Mouse (Mus musculus) megakaryocyte-erythroid progenitor cell, adult 5-6 weeks (primary cell): ENCODE measurements around the gene Grik5. TPM values are rescaled to one million over a fixed set of nuclear protein-coding genes. Genes with fewer than 3 reads are reported as not detected.

Experiments
- ATAC-seq: replicated peaks from 2 replicates; pipeline ENCODE4 v1.8.0; 2016; ENCODE audit warnings: mild to moderate bottlenecking, inconsistent platforms; ENCODE audit not compliant: severe bottlenecking, poor library complexity, low FRiP score, low TSS enrichment
- total RNA-seq, 2 experiments: library from RNA; stranded (forward) in 1 of 2; stranded (reverse) in 1 of 2; fragments of 200-1000, 215-1000 nt in 1 of 2; fragments of >200 nt in 1 of 2; fragmentation: Nextera tagmentation in 1 of 2; gene quantifications; 2 replicates each; pipeline ENCODE4 v1.2.3; 2014 to 2017

The Grik5 gene
- total RNA-seq, 2 experiments from 2014 or later, result 0.23 to 31.7 TPM

DNA sequence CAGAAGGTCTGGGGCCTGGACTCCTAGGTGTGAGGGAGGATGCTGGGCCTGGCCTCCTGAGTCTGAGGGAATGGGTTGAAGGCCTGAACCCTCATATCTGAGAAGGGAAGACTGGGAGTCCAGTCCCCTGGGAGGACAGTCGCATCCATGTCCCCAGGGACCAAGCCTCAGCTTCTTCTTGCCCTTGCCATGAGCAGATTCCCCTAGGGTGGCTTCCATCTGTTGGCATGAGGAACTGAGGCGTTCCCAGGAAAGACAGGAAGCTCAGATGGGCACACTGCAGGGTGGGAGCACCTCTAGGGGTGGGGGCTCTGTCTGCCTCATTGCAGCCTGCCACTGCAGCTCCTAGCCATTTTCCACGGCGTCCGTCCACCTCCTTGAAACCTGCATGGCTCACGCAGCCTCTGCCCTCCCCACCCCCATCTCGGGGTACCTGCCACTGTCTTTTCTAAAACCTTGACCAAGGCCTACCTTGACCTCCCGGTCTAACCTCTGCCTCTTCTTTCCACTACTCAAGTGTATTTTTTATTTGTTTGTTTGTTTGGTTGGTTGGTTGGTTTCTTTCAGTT is 68.2 kb downstream of the Grik5 start:
- no peak for ATAC-seq

DNA sequence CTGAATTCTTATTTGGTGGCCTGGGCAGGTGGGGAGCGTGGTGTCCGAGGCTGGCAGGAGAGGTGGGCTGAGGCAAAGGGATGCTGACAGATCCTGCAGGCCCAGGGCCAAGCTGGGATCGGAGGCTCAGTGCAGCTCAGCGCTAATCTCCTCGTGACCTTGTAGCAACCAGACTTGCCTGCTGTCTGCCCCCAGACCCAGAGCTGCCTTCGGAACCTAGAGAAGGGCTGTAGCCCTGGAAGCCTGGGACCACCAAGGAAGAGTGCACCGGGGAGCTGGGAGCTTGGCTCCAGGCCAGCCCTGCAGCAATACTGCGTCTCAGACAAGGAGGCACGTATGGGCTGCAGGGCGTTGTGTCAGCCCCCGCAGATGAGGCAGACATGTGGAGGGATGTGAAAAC is 68.9 kb downstream of the Grik5 start:
- ATAC-seq, result no peak

DNA sequence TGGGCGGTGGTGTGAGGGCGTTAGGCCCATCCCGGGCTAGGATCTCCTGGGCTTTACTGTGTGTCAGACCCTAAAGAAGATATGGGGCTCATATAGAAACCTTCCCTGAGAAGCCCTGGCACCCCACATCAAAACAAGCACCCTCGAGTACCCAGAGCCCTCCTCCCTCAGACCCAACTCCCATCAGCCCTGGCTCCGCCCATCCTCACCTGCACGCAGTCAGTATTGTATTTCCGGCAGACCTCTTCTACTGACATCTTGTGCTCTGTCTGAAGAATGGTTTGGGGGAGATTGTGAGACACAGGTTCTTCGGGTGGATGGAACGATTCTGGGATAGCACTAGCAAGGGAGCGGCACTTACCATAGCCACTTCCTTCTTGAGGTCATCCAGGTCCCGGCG is 71.4 kb downstream of the Grik5 start:
- ATAC-seq, result no peak

DNA sequence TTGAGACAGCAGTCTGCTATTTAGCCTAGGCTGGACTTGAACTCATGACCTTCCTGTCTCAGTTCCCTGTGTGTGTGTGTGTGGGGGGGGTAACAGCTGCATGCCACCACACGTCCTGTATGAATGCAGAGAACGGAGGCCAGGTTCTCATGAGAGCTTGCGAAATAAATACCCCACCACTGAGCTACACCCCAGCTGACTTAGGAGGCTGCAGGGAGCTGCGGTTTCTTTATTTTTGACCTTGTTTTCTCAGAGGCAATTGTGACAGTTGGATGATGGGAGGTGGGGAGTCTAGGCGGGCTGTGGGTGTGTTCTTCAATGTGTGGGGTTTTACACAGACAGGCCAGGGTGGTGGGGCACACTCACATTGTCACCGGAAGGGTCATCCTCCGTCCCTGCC is 71.9 kb downstream of the Grik5 start:
- ATAC-seq, result no peak

DNA sequence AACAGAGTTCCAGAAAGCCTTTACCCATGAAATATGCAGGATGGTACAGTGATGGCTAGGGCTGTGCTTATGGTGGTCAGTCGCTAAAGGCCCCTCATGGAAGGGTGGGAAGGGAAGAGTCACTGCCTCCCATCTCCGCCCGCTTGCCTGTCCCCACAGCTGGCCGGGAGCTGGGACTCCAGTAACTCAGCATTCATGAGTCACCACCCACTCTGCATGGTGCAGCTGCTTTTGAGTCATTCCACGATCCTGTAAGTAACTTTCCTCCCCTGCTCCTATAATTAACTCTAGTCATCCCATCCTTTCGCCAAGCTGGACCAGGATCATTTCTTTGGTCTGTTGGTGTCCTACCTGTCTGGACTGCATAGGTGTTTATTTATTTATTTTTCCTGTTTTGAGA is 79.1 kb downstream of the Grik5 start:
- no peak for ATAC-seq

DNA sequence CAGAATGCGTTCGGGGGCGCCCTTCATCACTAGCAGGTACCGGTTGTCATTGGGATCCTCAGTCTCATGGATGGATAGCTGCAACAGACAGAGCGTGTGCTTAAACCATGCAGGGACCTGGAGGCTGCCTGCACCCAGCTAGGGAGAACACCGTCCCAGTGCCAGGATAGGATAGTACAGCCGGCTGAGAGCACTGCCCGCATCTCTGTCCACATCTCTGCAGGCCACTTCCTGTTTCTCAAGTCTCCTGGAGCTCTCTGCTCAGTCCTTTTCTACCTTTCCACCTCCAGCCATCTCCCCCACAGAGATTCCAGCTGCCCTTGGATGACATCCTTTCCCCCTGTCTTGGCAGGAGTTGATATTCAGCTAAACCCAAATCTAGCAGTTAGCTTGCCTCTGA is 81.7 kb downstream of the Grik5 start:
- ATAC-seq, result no peak

DNA sequence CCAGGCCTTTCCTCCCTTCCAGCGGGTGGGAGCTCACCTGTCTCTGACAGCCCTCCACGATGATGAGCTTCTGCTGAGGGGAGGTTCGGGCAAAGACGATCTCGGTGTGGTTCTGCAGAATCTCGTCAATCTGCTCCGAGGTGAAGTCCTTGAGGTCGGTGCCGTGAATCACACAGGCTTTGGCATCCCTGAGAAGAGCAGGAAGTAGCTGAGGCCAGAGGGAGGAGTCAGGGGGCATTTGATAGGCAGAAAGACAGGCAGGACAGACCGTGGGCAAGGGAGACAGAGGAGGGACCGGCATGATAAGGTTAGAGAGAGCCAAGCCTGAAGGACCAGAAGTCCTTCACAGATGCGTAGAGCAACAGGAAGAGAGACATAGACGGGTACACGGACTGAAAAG is 84.2 kb downstream of the Grik5 start:
- ATAC-seq, result no peak

DNA sequence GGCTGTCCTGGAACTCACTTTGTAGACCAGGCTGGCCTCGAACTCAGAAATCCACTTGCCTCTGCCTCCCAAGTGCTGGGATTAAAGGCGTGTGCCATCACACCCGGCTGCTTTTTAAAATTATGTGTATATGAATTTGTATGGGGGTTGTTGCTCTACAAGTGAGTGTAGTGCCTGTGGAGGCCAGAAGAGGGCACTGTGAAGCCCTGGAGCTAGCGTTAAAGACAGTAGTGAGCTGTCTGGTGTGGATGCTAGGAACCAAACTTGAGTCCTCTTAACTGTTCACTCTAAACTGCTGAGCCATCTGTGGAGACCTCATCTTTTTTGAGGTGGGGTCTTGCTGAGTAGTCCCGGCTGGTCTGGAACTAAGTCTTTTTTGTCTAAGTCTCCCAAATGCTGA is 86.3 kb downstream of the Grik5 start:
- ATAC-seq, result no peak

DNA sequence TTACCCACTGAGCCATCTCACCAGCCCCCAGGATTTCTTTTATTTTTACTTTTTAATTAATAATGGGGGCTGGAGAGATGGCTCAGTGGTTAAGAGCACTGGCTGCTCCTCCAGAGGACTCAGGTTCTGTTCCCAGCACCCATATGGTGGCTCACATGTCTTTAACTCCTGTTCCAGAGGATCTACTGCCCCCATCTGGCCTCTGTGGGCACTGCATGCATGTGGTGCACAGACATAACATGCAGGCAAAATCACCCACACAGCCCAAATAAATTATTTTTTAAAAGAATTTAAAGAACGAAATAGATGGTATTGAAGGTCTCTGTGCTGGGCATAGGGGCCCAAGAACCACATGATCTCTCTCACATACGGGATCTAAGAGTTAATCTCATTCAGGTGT is 87.8 kb downstream of the Grik5 start:
- no peak for ATAC-seq

DNA sequence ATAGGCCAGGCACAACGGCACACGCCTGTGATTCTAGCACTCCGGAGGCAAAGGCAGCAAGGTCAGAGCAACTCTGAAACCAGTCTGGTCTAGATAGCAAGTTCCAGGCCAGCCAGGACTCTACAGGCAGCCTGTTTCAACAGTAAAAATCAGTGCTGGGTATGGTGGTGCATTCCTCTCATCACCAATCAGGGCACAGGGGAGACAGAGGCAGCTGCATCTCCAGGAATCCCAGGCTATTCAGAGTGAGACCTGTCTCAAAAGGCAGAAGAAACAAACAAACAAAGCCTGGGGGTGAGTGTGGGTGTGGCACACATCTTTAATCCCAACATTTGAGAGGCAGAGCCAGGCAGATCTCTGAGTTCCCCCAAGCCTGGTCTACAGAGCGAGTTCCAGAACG is 88.8 kb downstream of the Grik5 start:
- ATAC-seq, result no peak

DNA sequence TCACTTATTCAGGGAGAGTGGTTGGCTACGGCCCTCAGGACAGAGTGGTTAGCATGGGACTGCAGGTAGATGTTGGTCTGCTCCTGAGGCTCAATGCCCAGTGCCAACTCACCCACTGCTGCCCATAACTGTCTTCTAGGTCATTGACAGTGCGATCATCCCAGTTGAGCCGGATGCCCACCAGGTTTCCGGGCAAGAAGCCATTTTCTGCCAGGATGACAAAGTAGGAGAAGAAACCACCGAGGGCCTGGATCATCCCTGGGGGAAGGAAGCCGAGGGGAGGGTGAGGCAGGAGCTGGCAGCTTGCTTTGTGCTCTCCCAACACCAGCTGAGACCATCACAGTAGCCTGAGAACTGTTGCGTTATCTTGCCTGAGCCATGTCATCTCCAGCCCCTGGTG is 91.7 kb downstream of the Grik5 start:
- ATAC-seq, result no peak

DNA sequence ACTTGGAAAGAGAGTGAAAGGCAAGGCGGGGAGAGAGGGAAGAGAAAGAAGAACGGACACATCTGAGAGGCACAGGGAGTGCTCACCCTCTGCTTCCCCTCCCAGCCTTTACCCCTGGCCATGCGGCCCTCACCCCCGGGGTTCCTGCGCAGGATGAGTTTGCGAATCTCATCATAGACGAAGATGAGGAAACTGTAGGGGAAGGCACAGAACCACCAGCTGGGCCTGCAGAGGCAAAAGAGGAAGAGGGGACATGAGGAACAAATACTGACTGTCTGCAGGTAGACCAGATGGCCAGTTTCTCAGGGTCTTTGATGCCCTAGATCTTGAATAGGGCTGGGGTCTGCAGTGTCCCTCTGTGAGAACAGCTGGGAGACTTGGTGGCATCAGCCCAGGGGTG is 93.4 kb downstream of the Grik5 start:
- no peak for ATAC-seq

DNA sequence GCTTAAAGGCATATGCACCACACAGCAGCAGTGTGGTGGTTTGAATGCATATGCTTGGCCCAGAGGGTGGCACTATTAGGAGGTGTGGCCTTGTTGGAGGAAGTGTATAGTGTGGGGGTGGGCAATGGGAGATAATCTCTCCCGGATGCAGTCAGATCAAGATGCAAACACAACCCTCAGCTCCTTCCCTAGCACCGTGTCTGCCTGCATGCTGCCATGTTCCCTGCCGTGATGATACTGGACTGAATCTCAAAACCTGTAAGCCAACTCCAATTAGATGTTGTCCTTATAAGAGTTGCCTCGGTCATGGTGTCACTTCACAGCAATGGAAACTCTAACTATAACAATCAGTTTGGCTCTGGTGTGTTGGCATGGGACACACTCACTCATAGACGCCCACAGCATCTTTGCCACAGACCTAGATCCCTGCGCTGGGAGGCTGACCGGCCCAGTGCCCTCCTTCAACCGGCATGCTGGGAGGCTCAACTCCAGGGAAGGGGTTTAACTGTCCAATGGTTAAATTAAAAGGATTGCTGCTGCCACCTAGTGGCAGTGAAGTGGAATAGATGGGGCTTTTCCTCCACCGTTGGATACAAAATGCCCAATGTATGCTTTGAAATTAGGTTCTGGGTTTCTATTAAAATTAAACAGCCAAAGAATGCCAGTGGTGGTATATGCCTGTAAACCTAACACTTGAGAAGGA is 97.1 kb downstream of the Grik5 start:
- ATAC-seq, result peak; percentile 21

DNA sequence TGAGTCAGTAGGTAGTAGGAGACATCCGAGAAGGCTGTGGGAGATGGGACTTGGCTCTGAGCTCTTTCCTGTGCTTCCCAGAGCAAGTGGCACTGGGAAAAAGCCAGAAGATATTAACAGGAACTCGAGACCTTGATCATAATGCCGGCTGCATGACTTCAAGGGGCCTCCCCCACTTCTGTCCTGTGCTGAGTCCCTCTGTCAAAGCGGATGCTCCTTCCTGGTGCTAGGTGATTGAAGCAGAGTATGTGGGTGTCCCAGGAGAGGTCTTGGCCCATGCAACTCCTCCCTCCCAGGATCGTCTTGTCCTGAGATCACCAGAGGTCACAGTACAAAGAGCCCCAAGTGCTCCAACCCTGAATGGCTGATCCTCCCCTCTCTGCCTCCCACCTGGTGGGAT is 98.2 kb downstream of the Grik5 start:
- ATAC-seq, result no peak

DNA sequence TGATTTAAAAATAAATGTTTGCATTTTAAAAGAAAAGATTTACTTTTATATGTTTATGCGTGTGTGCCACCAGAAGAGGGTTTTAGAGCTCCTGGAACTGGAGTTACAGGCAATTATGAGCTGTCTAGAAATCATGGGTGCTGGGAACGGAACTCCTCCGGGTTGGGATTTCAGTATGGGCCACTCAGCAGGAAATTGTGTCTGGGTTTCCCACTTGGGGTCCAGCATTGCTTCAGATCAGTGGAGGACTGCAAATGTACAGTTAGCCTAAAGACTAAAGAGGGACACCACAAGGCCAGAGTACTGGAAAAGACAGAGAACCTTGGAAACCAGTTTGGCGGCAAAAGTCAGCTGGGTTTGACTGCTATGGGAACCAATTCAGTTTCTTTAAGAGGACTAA is 98.9 kb downstream of the Grik5 start:
- no peak for ATAC-seq

DNA sequence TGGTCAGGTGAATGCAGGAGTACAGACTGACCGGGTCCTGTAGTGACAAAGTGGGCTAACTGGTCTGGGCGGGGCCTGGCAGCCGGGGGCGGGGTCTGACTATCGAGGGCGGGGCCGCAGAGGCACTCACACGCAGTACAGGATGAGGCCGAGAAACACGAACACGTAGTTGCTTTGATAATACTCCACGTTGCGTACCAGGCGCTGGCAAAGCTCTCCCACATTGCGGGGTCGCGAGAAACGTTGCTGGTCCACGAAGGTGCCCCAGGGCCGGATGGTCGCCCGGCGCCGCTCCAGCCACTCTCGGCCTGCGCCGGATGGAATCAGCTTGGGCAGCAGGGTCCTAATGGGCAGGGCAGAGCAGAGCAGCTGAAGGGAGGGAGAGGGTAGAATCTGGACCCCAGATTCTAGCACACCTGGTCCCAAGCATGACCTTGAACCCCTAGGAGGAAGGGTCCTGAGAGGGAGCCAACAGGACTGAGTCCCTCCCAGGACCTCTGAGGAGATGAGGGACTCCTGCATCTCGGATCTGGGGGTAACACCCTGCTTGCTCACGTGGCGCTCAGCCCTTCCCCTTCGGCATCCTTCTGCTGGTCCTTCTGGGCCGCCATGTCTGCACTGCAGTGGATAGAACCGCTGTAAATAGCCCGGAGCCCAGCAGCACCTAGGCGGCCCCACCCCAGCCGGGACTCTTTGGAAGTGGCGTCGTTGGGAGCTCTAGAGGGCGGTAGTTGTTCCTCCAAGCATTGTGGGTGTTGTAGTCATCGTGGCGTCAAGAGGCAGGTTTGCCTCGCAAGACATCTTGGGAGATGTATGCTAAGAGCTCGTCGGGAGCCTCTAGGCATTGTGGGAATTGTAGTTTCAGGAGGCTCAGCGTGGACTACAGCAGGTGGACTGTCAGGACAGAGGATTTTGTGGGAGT is 99.9 kb downstream of the Grik5 start, which contains the start of gene Rabac1:
TSS of gene Rabac1 (minus strand) at position 783 of the 922 bp plus-strand sequence.
- peak; percentile 94 for ATAC-seq

DNA sequence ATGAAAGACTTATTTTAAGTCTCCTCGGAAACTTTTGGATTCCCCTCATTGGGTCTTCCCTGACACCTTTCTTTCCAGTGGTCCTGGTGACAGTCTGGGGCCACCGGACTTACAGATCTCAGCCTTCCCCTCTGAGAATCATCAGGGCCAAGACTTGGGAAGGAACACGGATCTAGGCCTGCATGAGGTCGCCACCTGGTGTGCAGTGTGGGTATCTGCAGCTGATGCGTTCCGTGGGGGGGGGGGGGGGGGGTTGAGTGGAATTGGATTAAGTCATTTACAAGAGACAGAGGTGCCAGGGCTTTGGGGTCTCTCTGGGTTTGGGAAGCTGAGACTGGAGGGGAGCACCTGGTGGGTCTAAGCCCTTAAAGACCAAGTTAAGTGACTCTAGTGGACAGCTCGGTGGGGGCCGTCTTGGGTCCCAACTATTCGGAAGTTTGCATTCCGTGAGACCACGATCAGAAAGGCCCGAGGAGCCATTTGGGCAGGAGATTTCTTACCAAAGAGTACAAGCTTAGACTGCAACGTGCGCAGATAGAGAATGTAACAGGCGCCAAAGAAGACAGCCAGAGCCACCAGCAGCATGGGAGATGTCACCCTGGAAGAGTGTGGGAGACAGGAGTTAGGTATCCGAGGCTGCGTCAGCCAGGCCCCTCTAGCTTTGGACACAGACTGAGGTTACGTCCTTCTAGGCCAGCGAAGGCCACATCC is 100.7 kb downstream of the Grik5 start:
- peak; percentile 15; the same call in 1 of the 2 replicates for ATAC-seq

DNA sequence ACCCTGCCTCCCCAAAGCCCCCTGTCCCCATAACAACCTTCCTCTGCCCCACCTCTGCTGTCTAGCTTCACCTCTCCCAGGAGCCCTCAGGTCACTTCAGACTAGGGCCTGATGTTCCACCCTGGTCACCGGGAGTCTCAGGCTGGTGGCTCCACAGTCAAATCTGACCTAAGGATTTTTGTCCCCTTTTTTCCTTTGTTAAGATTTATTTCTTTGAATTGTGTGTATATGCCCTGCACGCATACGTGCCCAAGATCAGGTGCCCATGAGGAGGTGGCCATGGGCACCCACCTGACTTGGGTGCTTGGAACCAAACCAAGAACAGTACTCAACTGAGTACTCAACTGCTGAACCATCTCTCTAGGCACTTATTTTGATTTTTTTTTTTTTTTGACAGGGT is 101.8 kb downstream of the Grik5 start:
- no peak for ATAC-seq

DNA sequence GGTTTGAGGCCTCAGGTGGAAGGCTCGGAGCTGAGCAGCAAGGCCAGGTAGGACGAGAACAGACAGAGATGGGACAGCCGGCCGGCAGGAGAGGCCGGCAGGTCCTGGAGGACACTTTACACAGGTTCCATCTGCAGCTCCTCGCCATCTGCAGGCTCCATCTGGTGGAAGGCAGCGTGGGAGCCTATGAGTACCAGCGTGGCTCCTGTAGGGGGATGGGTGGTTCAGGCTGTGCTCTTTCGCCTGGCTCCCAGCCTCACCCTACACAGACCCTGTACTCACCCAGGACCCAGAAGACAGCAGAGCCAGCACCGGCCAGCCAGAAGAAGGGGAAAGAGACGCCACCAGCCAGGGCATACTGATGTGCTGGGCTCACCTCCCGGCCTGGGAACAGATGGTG is 102.3 kb downstream of the Grik5 start:
- ATAC-seq, result no peak

DNA sequence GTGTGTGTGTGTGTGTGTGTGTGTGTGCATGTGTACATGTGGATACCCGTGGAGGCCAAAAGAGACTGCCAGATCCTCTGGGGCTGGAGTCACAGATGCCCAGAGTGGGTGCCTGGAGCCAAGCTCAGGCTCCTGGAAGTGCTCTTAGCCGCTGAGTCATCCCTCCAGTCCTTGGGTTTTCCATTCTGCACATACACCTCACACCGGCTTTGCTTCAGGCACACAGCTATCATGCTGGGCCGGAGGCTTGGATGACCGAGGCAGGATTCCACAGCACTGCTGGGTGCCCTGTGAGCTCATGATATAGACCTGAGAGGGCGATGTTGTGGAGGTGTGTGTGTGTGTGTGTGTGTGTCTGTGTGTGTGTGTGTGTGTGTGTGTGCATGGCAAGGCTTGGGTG is 103.7 kb downstream of the Grik5 start:
- ATAC-seq, result no peak
